In the genomic region with DNA sequence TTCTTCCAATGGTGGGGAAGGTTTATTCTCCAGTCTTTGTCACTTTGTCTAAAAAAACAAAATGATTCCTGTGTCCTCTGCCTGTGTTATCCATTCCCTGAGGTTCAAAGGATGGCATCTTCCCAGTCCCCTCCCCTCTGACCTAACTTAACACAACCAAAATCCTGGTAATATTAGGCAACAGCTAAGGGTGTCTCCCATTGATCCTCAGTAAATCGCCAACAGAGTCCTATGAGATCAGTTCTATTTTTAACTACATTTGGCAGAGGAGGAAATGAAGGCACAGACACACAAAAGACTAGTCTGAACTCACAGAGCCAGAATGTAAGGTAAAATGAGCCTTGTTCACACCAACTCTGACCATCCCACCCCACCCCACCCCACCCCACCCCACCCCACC, we compare ENCODE assay signal across 21 mouse cellular contexts.
A peak's percentile ranks its signal among the peaks of the same experiment; 100 is the strongest.
DNase-seq lines count a peak whose midpoint lies in the region; ATAC-seq and TF ChIP-seq lines count a peak whose summit lies in the region.
"Had no signal": no experiment of that assay in that cellular context is flagged by ENCODE, and none has a peak within 500 bp of the region (broad histone marks: within the 10 kb centered on the region; RNA-seq: fewer than 3 reads in every experiment).

No protein-coding gene starts in this region.

- H3K4me3 ChIP-seq in liver, adult 2 months (ENCODE audit: insufficient read depth, low read depth, low read length), result no peak overlapping the region
- no peak overlapping the region for H3K4me3 ChIP-seq in heart, embryonic 10.5 days
- no peak overlapping the region for H3K4me3 ChIP-seq in heart, postnatal 0 days (ENCODE audit: low read depth, low read length)
- no peak overlapping the region for H3K4me3 ChIP-seq in midbrain, embryonic 14.5 days (replicated peaks; ENCODE audit: low read depth, low read length)
- H3K4me3 ChIP-seq: embryonic facial prominence, embryonic 12.5 days; erythroblast, embryonic 14.5 days; limb, embryonic 12.5 days; midbrain, embryonic 12.5 days; neural tube, embryonic 13.5 days had no signal

- no peaks in the 10 kb centered on the region for H3K36me3 ChIP-seq in liver, adult 2 months (ENCODE audit: control insufficient read depth, insufficient read depth, low read length)
- no peaks in the 10 kb centered on the region for H3K36me3 ChIP-seq in heart, embryonic 10.5 days
- H3K36me3 ChIP-seq in heart, postnatal 0 days (replicated peaks; ENCODE audit: control insufficient read depth, insufficient read depth, low read length), result no peaks in the 10 kb centered on the region
- H3K36me3 ChIP-seq in midbrain, embryonic 14.5 days (ENCODE audit: control insufficient read depth, insufficient read depth, low read length), result no peaks in the 10 kb centered on the region
- H3K36me3 ChIP-seq: embryonic facial prominence, embryonic 12.5 days; limb, embryonic 12.5 days; midbrain, embryonic 12.5 days; neural tube, embryonic 13.5 days had no signal

- no peak for TF ChIP-seq POLR2A in liver, adult 2 months (IDR thresholded peaks at IDR 0.05; ENCODE audit: extremely low read depth, insufficient read depth, low read length)

- DNase-seq in gastrocnemius, adult 8-10 months (ENCODE audit: low spot score in 2 of 2), result peak; percentile 15 to 23
- DNase-seq in gastrocnemius, postnatal 4 days (ENCODE audit: low spot score in 2 of 2), result no peak
- DNase-seq in liver, adult 2 months (ENCODE audit: extremely low read depth, low read depth, low spot score), result peak; percentile 97
- no peak for DNase-seq in liver
- no peak for DNase-seq in heart, embryonic 10.5 days (ENCODE audit: low spot score)
- peak; percentile 53 for DNase-seq in heart, postnatal 0 days (ENCODE audit: low spot score)
- no peak for DNase-seq in midbrain, embryonic 14.5 days
- DNase-seq: B cell, adult 2 months; forebrain, postnatal 0 days; gastrocnemius, postnatal 10 days; kidney, adult 11 months; kidney, postnatal 10 days; right cerebral cortex, adult 18-20 months; thymus, postnatal 25 days had no signal

- no peaks in the 10 kb centered on the region for H3K9me3 ChIP-seq in heart, embryonic 10.5 days
- peaks cover 10% of the 10 kb centered on the region for H3K9me3 ChIP-seq in heart, postnatal 0 days (replicated peaks; ENCODE audit: control insufficient read depth, low read length)
- no peaks in the 10 kb centered on the region for H3K9me3 ChIP-seq in midbrain, embryonic 14.5 days (ENCODE audit: control insufficient read depth, low read length)
- H3K9me3 ChIP-seq: embryonic facial prominence, embryonic 12.5 days; limb, embryonic 12.5 days; midbrain, embryonic 12.5 days; neural tube, embryonic 13.5 days had no signal

- TF ChIP-seq CTCF in liver, adult 2 months (IDR thresholded peaks at IDR 0.05; ENCODE audit: low read depth, low read length), result no peak
- no peak for TF ChIP-seq CTCF in heart, postnatal 0 days (IDR thresholded peaks at IDR 0.05; ENCODE audit: low read depth)

- H3K4me2 ChIP-seq in heart, postnatal 0 days (ENCODE audit: low read depth, low read length), result no peak overlapping the region
- no peak overlapping the region for H3K4me2 ChIP-seq in midbrain, embryonic 14.5 days (ENCODE audit: low read length)
- H3K4me2 ChIP-seq: embryonic facial prominence, embryonic 12.5 days; limb, embryonic 12.5 days; midbrain, embryonic 12.5 days; neural tube, embryonic 13.5 days had no signal

- peak overlapping the region; percentile 60; the same call in 1 of the 2 replicates for H3K27ac ChIP-seq in liver, adult 2 months (replicated peaks; ENCODE audit: insufficient read depth, low read depth, low read length)
- peak overlapping the region; percentile 70 for H3K27ac ChIP-seq in heart, embryonic 10.5 days
- H3K27ac ChIP-seq in heart, postnatal 0 days (ENCODE audit: low read depth), result peak overlapping the region; percentile 90
- H3K27ac ChIP-seq in midbrain, embryonic 14.5 days (replicated peaks; ENCODE audit: low read depth, low read length), result no peak overlapping the region
- H3K27ac ChIP-seq: embryonic facial prominence, embryonic 12.5 days; limb, embryonic 12.5 days; midbrain, embryonic 12.5 days; neural tube, embryonic 13.5 days had no signal

- no peaks in the 10 kb centered on the region for H3K27me3 ChIP-seq in liver, adult 2 months (ENCODE audit: control insufficient read depth, insufficient read depth, low read length)
- H3K27me3 ChIP-seq in heart, embryonic 10.5 days (ENCODE audit: insufficient read depth, poor library complexity, severe bottlenecking), result no peaks in the 10 kb centered on the region
- no peaks in the 10 kb centered on the region for H3K27me3 ChIP-seq in heart, postnatal 0 days (ENCODE audit: control insufficient read depth, insufficient read depth, low read length)
- no peaks in the 10 kb centered on the region for H3K27me3 ChIP-seq in midbrain, embryonic 14.5 days (ENCODE audit: control insufficient read depth, insufficient read depth, low read length)
- H3K27me3 ChIP-seq: limb, embryonic 12.5 days; midbrain, embryonic 12.5 days had no signal

- H3K79me2 ChIP-seq in liver, adult 2 months (ENCODE audit: control insufficient read depth, insufficient read depth, low read length), result no peaks in the 10 kb centered on the region

- 6% methylated on average over 1 of the region's 1 CpGs for WGBS in liver, adult 2 months
- 10% methylated on average over 1 of the region's 1 CpGs for WGBS in heart, embryonic 10.5 days
- WGBS in heart, postnatal 0 days, result 5% methylated on average over 1 of the region's 1 CpGs
- WGBS in midbrain, embryonic 14.5 days, result 79% methylated on average over 1 of the region's 1 CpGs

- H3K4me1 ChIP-seq in liver, adult 2 months (ENCODE audit: control insufficient read depth, insufficient read depth, low read length), result peaks cover 17% of the 10 kb centered on the region
- peaks cover 30% of the 10 kb centered on the region for H3K4me1 ChIP-seq in heart, embryonic 10.5 days
- peaks cover 21% of the 10 kb centered on the region; the same call in 1 of the 2 replicates for H3K4me1 ChIP-seq in heart, postnatal 0 days (ENCODE audit: control insufficient read depth, insufficient read depth)
- H3K4me1 ChIP-seq in midbrain, embryonic 14.5 days (ENCODE audit: control insufficient read depth, insufficient read depth, low read length), result no peaks in the 10 kb centered on the region
- H3K4me1 ChIP-seq: midbrain, embryonic 12.5 days; neural tube, embryonic 13.5 days had no signal

- no peak overlapping the region for H3K9ac ChIP-seq in liver, adult 2 months (ENCODE audit: low read depth, low read length)
- no peak overlapping the region for H3K9ac ChIP-seq in heart, postnatal 0 days (replicated peaks; ENCODE audit: low read depth, low read length)
- H3K9ac ChIP-seq in midbrain, embryonic 14.5 days (replicated peaks; ENCODE audit: low read length), result no peak overlapping the region
- H3K9ac ChIP-seq: embryonic facial prominence, embryonic 12.5 days; forebrain, postnatal 0 days; limb, embryonic 12.5 days; midbrain, embryonic 12.5 days; neural tube, embryonic 13.5 days had no signal

- no peak for ATAC-seq in heart, postnatal 0 days (ENCODE audit: insufficient read depth, low read depth)
- ATAC-seq in midbrain, embryonic 14.5 days (ENCODE audit: low FRiP score, low TSS enrichment), result no peak
- no peak for ATAC-seq in erythroid progenitor cell, adult 5-6 weeks (replicated peaks; ENCODE audit: low FRiP score, poor library complexity, severe bottlenecking)
- ATAC-seq: forebrain, postnatal 0 days; hindbrain, embryonic 16.5 days had no signal

- TF ChIP-seq EP300 in heart, postnatal 0 days (IDR thresholded peaks at IDR 0.05; ENCODE audit: low read depth), result no peak

Comparison
In these comparisons a context has a peak if more than half of its experiments do, and no peak if none do; other contexts are left out.
1. DNase-seq: peak in gastrocnemius, adult 8-10 months (2 of 2), liver, adult 2 months (single experiment) and heart, postnatal 0 days (single experiment); none in gastrocnemius, postnatal 4 days (0 of 2), liver (single experiment), heart, embryonic 10.5 days (single experiment) and midbrain, embryonic 14.5 days (single experiment).